Mouse (Mus musculus) limb, embryonic 11.5 days (tissue): ENCODE measurements at regions not wholly inside any gene's neighbourhood (a gene's known extent, or its start where the extent isn't known, plus 50 kb on each side); places are given as distances from the start of the nearest gene placed in this dataset.
"Not testable (repeated sequence)": the region's sequence is repeated elsewhere in the genome, so short reads cannot be mapped to it uniquely, and the experiment has no call there.

ENCODE experiments used
- ATAC-seq: fragments of 200-750 bp; cut with Nextera tagmentation; 2 replicates; pipeline ENCODE4 v1.8.0; 2017; ENCODE audit warnings: low read depth; ENCODE audit not compliant: insufficient number of reproducible peaks, low FRiP score, low TSS enrichment
- DNase-seq: peaks from one replicate; pipeline ENCODE4 v3.0.0-alpha.2; 2015; ENCODE audit warnings: low spot score
- H3K27ac ChIP-seq: fragments of 300-500 bp; sonication (generic); replicated peaks from 2 replicates; pipeline ENCODE4 v1.5.1; 2014; ENCODE audit warnings: low read depth, mild to moderate bottlenecking, low read length
- H3K27me3 ChIP-seq: fragments of 300-500 bp; sonication (generic); 2 replicates; pipeline ENCODE4 v1.6.1; 2014; ENCODE audit warnings: mild to moderate bottlenecking, low read length, mixed read lengths; ENCODE audit not compliant: control insufficient read depth, insufficient read depth
- H3K36me3 ChIP-seq: fragments of 300-500 bp; sonication (generic); 2 replicates; pipeline ENCODE4 v1.6.1; 2014; ENCODE audit warnings: mild to moderate bottlenecking, low read length, moderate library complexity, mixed read lengths; ENCODE audit not compliant: control insufficient read depth, insufficient read depth
- H3K4me1 ChIP-seq: fragments of 300-500 bp; sonication (generic); 2 replicates; pipeline ENCODE4 v1.6.1; 2014; ENCODE audit warnings: low read length, mixed read lengths; ENCODE audit not compliant: control insufficient read depth, insufficient read depth
- H3K4me2 ChIP-seq: fragments of 300-500 bp; sonication (generic); 2 replicates; pipeline ENCODE4 v1.6.1; 2014; ENCODE audit warnings: low read depth, mild to moderate bottlenecking, moderate library complexity; ENCODE audit not compliant: severe bottlenecking
- H3K4me3 ChIP-seq: fragments of 300-500 bp; sonication (generic); 2 replicates; pipeline ENCODE4 v1.5.1; 2014; ENCODE audit warnings: low read depth, low read length
- H3K9ac ChIP-seq: fragments of 300-500 bp; sonication (generic); 2 replicates; pipeline ENCODE4 v1.6.1; 2014; ENCODE audit warnings: mild to moderate bottlenecking, low read length
- H3K9me3 ChIP-seq: fragments of 300-500 bp; sonication (generic); 2 replicates; pipeline ENCODE4 v1.6.1; 2016; ENCODE audit warnings: low read length; ENCODE audit not compliant: control insufficient read depth
- WGBS: fragments of 180-500 bp; shearing (Covaris S2); extraction: QIAGEN DNeasy Blood & Tissue Kit; methylation state at CpG from one replicate; pipeline ENCODE4 v1.1.7; 2014; 5-methylcytosine and 5-hydroxymethylcytosine counted together

GRCm38 (mm10) chr7:39655287-39655652 lies 137.7 kb downstream of the Zfp619 start:
- WGBS = 15% methylated on average over 19 of the region's 23 CpGs
- Histone ChIP-seq H3K4me3 (peak overlapping the region; percentile 39), H3K4me2 (peak overlapping the region; percentile 41; the same call in 1 of the 2 replicates), H3K9ac (peak overlapping the region; percentile 46)
- H3K27ac ChIP-seq, H3K27me3 ChIP-seq, H3K36me3 ChIP-seq, H3K9me3 ChIP-seq, H3K4me1 ChIP-seq, ATAC-seq, DNase-seq: not testable (repeated sequence)

DNA sequence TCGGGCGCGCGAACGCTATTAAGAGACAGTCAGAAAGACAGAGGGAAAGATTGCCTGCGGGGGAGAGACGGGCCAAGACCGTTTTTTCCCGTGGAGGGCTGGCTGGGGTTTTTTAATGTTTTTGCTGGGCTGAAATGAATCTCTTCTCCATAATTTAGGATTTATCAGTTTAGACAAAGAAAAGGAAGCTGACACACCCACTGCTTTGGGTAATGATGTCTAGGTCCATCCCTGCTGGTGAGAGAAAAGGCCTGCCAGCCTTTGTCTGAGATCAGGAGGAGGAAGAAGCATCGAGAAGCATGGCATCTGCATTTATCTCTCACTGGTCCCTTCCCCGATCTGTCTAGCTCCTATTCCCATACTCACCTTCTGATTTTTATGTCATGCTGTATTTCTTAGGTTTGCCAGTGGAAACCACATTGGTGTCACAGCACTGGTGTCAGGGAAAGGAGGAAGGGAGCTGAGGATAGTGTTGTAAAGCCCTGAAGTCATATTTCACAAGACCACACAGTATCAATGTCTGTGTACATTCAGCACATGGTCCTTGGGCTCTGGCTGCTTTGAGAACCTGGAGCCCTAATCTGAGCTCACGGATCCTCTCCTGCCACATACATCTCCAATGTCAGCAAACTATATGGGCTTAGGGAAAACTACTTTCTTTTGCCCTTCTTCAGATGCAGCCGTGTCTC lies 138.3 kb downstream of the Zfp619 start:
- peak overlapping the region; percentile 46 for H3K9ac ChIP-seq
- DNase-seq = peak; percentile 26
- 40% methylated on average over 13 of the region's 13 CpGs for WGBS
- H3K27ac ChIP-seq = no peak overlapping the region
- no peaks in the 10 kb centered on the region for H3K36me3 ChIP-seq
- peak overlapping the region; percentile 39 for H3K4me3 ChIP-seq
- H3K27me3 ChIP-seq = no peaks in the 10 kb centered on the region
- no peaks in the 10 kb centered on the region for H3K4me1 ChIP-seq
- no peak for ATAC-seq
- H3K4me2 ChIP-seq = peak overlapping the region; percentile 41
- no peaks in the 10 kb centered on the region for H3K9me3 ChIP-seq

GRCm38 (mm10) chr7:39659597-39659996 lies 142.0 kb downstream of the Zfp619 start:
- Histone ChIP-seq H3K4me2 (no peak overlapping the region), H3K9me3 (no peaks in the 10 kb centered on the region), H3K4me1 (no peaks in the 10 kb centered on the region), H3K27ac (no peak overlapping the region), H3K27me3 (no peaks in the 10 kb centered on the region), H3K9ac (no peak overlapping the region), H3K4me3 (no peak overlapping the region), H3K36me3 (no peaks in the 10 kb centered on the region)
- no peak for ATAC-seq
- WGBS = 42% methylated on average over 5 of the region's 5 CpGs
- DNase-seq = no peak

DNA sequence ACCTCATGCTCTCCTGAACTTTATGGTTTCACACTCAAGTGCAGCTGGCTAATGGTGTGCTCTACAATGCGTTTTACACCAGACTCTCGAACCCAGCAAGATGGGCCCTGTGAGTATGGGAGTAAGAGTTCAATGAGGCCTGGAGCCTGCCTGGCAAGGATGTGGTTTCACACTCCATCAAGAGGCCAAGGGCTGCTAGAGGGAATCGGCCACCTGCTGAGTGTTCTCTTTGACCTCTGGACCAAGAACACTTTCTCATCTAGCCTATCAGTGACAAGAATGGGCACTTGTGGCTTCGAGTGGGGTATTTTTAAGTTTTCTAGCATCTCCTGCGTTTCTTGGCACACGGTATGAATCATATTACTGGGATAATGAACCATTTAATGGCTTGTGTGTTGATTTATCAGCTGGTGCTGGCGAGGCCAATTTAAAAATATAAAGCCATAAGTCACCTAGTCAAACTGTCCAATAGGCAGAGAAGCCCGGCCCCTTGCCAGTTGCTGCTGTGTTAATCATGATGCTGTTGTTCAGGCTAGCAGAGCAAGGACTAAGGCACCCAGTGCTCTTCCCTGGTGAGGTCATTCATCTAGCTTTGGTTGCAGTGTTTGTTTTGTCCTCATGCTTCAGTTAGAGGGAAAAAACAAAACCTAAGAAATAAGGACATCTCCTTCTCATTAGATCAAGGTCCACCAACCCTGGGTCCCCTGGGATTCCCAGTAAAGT lies 157.7 kb downstream of the Zfp619 start:
- Histone ChIP-seq H3K4me3 (no peak overlapping the region), H3K27me3 (no peaks in the 10 kb centered on the region), H3K4me2 (no peak overlapping the region), H3K9ac (no peak overlapping the region), H3K27ac (no peak overlapping the region), H3K36me3 (no peaks in the 10 kb centered on the region), H3K9me3 (no peaks in the 10 kb centered on the region), H3K4me1 (no peaks in the 10 kb centered on the region)
- ATAC-seq (peak; percentile 81), DNase-seq (peak; percentile 49)
- WGBS = 52% methylated on average over 8 of the region's 8 CpGs

GRCm38 (mm10) chr7:39675847-39676238 lies 158.3 kb downstream of the Zfp619 start:
- WGBS = 82% methylated on average over 1 of the region's 1 CpGs
- no peak overlapping the region for H3K4me3 ChIP-seq
- no peak overlapping the region for H3K27ac ChIP-seq
- H3K4me1 ChIP-seq = no peaks in the 10 kb centered on the region
- no peaks in the 10 kb centered on the region for H3K27me3 ChIP-seq
- DNase-seq (no peak), ATAC-seq (no peak)
- no peak overlapping the region for H3K4me2 ChIP-seq
- H3K36me3 ChIP-seq = no peaks in the 10 kb centered on the region
- H3K9ac ChIP-seq = no peak overlapping the region
- no peaks in the 10 kb centered on the region for H3K9me3 ChIP-seq

- Histone ChIP-seq H3K36me3 (no peaks in the 10 kb centered on the region), H3K4me1 (no peaks in the 10 kb centered on the region), H3K9me3 (no peaks in the 10 kb centered on the region), H3K9ac (no peak overlapping the region), H3K27me3 (no peaks in the 10 kb centered on the region), H3K4me2 (no peak overlapping the region), H3K4me3 (no peak overlapping the region), H3K27ac (no peak overlapping the region)
- ATAC-seq (no peak), DNase-seq (no peak)
- 62% methylated on average over 2 of the region's 2 CpGs for WGBS
Observed at GRCm38 (mm10) chr7:39680411-39680810, 162.8 kb downstream of the Zfp619 start.

DNA sequence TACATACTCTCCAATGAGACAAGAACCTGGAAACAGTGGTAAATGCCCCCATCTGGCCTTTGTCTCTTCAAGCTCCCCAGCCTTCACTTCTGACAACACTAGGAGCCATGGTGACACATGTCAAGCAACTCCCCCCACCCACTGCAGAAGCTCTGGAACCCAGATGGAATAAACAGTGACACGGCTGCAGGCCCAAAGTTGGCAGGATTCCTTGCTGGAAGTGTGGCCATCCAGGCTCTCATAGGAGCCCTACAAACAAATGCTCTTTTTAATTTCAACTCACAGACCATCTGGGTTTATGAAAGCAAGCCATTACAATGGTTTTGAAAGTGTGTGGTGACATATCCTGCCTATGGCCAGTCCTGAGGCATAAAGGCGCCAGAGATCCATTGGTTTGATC lies 179.0 kb downstream of the Zfp619 start:
- DNase-seq (no peak), ATAC-seq (no peak)
- Histone ChIP-seq H3K4me2 (no peak overlapping the region), H3K36me3 (no peaks in the 10 kb centered on the region), H3K27ac (no peak overlapping the region), H3K4me3 (no peak overlapping the region), H3K9me3 (no peaks in the 10 kb centered on the region), H3K9ac (no peak overlapping the region), H3K27me3 (no peaks in the 10 kb centered on the region), H3K4me1 (no peaks in the 10 kb centered on the region)
- WGBS = 83% methylated on average over 2 of the region's 2 CpGs

GRCm38 (mm10) chr7:39701506-39701905 lies 183.9 kb downstream of the Zfp619 start:
- DNase-seq (no peak), ATAC-seq (no peak)
- H3K36me3 ChIP-seq = no peaks in the 10 kb centered on the region
- no peaks in the 10 kb centered on the region for H3K9me3 ChIP-seq
- H3K4me2 ChIP-seq = no peak overlapping the region
- WGBS = 78% methylated on average over 1 of the region's 2 CpGs
- H3K9ac ChIP-seq = no peak overlapping the region
- no peak overlapping the region for H3K4me3 ChIP-seq
- H3K27me3 ChIP-seq = no peaks in the 10 kb centered on the region
- no peak overlapping the region for H3K27ac ChIP-seq
- H3K4me1 ChIP-seq = no peaks in the 10 kb centered on the region
